Mouse (Mus musculus) myocyte (in vitro differentiated cells): Measurements from ENCODE around the gene Shbg.

Experiments
- CEBPB ChIP-seq: IDR thresholded peaks from 2 replicates; pipeline ENCODE4 v1.6.1; 2011; ENCODE audit warnings: mild to moderate bottlenecking, moderate library complexity; ENCODE audit not compliant: poor library complexity, insufficient read depth, severe bottlenecking
- MAX ChIP-seq: IDR thresholded peaks from one replicate; pipeline ENCODE4 v1.6.1; 2011; ENCODE audit warnings: low read depth, mild to moderate bottlenecking, control low read depth
- MYOD1 ChIP-seq, 3 experiments: IDR thresholded peaks; one replicate each; pipeline ENCODE4 v1.6.1; 2011; ENCODE audit warnings: control low read depth in 2 of 3, low read depth in 2 of 3, mild to moderate bottlenecking in 2 of 3, moderate library complexity in 1 of 3; ENCODE audit not compliant: insufficient read length in 2 of 3, control insufficient read depth in 1 of 3
- POLR2A ChIP-seq: IDR thresholded peaks from one replicate; pipeline ENCODE4 v1.6.1; 2011; ENCODE audit warnings: low read depth, mild to moderate bottlenecking, control low read depth, moderate library complexity; ENCODE audit not compliant: insufficient read length
- POLR2AphosphoS2 ChIP-seq: IDR thresholded peaks from one replicate; pipeline ENCODE4 v1.6.1; 2011; ENCODE audit warnings: low read depth, control low read depth; ENCODE audit not compliant: insufficient read length
- TCF12 ChIP-seq: IDR thresholded peaks from one replicate; pipeline ENCODE4 v1.6.1; 2011; ENCODE audit warnings: mild to moderate bottlenecking, control low read depth; ENCODE audit not compliant: poor library complexity, insufficient read depth, severe bottlenecking

- TF ChIP-seq POLR2AphosphoS2 = no peak
- no peak for TF ChIP-seq MAX
- no peak for TF ChIP-seq POLR2A
- no peak for TF ChIP-seq MYOD1 (IDR thresholded peaks at IDR 0.05; ENCODE audit: control insufficient read depth in 1 of 3, insufficient read length in 2 of 3, low read depth in 2 of 3)
- TF ChIP-seq CEBPB = no peak
- no peak for TF ChIP-seq TCF12
Measured at GRCm38 (mm10) chr11:69653399-69653798, 35.7 kb upstream of the Shbg start.
